Mouse (Mus musculus): ENCODE data around the gene 1700067K01Rik. TPM values are rescaled to one million over a fixed set of nuclear protein-coding genes. Genes with fewer than 3 reads are reported as not detected.

1700067K01Rik gene
- total RNA-seq, 2 experiments from 2014 or later = 0.20 TPM; not detected in 1

- DNase-seq = no peak
These were observed 51.9 kb downstream of the 1700067K01Rik start for GRCm38 (mm10) chr8:84053229-84053628.

Small RNAs within 50 kb of the gene (microRNA-seq; reads per million reads assigned to microRNA genes)
- 8.7 to 14.3 reads per million in 2 experiments for gene Mir1199
- gene Mir8111 = 6.5 to 10.6 reads per million in 2 experiments

Other genes starting within 250 kb of the 1700067K01Rik start
- 10 to 100 TPM in 1 of 2 experiments, 1 to 10 TPM in 1; 9.9 to 10.9 TPM for gene Adgrl1, start 101.4 kb upstream of the 1700067K01Rik start, total RNA-seq (2021)
- gene Gm10644, start 46.3 kb upstream of the 1700067K01Rik start, total RNA-seq (2021) = 1 to 10 TPM; 1.4 to 1.7 TPM
- 1 to 10 TPM; 1.3 to 2.0 TPM for gene Asf1b, start 46.0 kb upstream of the 1700067K01Rik start, total RNA-seq (2021)
- gene Prkaca, start 28.5 kb upstream of the 1700067K01Rik start, total RNA-seq (2021) = 100 to 1,000 TPM; 327 to 347 TPM
- gene Samd1, start 3.8 kb upstream of the 1700067K01Rik start, total RNA-seq (2021) = 10 to 100 TPM; 22.0 to 26.7 TPM
- 1 to 10 TPM; 2.0 to 3.1 TPM for gene 2210011C24Rik, start 10.7 kb downstream of the 1700067K01Rik start, total RNA-seq (2021)
- gene Palm3, start 20.0 kb downstream of the 1700067K01Rik start, total RNA-seq (2021) = under 1 TPM; 0.30 to 0.33 TPM
- gene Il27ra, start 41.1 kb downstream of the 1700067K01Rik start, total RNA-seq (2021) = 1 to 10 TPM; 3.1 to 5.4 TPM
- gene Rln3, start 43.5 kb downstream of the 1700067K01Rik start, total RNA-seq (2021) = not detected
- 1 to 10 TPM; 4.2 to 5.0 TPM for gene Gm10643, start 63.6 kb downstream of the 1700067K01Rik start, total RNA-seq (2021)
- 1 to 10 TPM; 8.3 to 9.1 TPM for gene Rfx1, start 65.3 kb downstream of the 1700067K01Rik start, total RNA-seq (2021)
- gene Dcaf15, start 103.3 kb downstream of the 1700067K01Rik start, total RNA-seq (2021) = 1 to 10 TPM; 7.2 to 7.3 TPM
- gene Podnl1, start 124.5 kb downstream of the 1700067K01Rik start, total RNA-seq (2021) = under 1 TPM in 1 of 2 experiments, not detected in 1; 0.10 TPM
- gene Cc2d1a, start 146.4 kb downstream of the 1700067K01Rik start, total RNA-seq (2021) = 10 to 100 TPM; 10.9 to 13.0 TPM
- under 1 TPM; 0.35 to 0.59 TPM for gene 4930432K21Rik, start 146.5 kb downstream of the 1700067K01Rik start, total RNA-seq (2021)
- 1 to 10 TPM in 1 of 2 experiments, not detected in 1; 1.2 TPM for gene Nanos3, start 183.7 kb downstream of the 1700067K01Rik start, total RNA-seq (2021)
- gene Zswim4, start 235.6 kb downstream of the 1700067K01Rik start, total RNA-seq (2021) = 1 to 10 TPM; 6.4 to 6.6 TPM
- 100 to 1,000 TPM; 213 to 219 TPM for gene D8Ertd738e, start 248.2 kb downstream of the 1700067K01Rik start, total RNA-seq (2021)